Mouse (Mus musculus) kidney, adult 9 months (tissue): ENCODE results near the gene Vmn1r171.
"Not testable (repeated sequence)": the region's sequence is repeated elsewhere in the genome, so short reads cannot be mapped to it uniquely, and the experiment has no call there.

Experiments used
- DNase-seq: peaks from one replicate; pipeline ENCODE4 v3.0.0; 2022

Vmn1r171 gene

GRCm38 (mm10) chr7:23630422-23630821 is at the start of gene Vmn1r171:
Gene Vmn1r171, plus strand, starts transcription at chr7:23630722.
- no peak for DNase-seq

- not testable (repeated sequence) for DNase-seq
These were observed 24.6 kb upstream of the Vmn1r171 start, which contains the start of gene Vmn1r170 for GRCm38 (mm10) chr7:23605875-23606274. Gene Vmn1r170, plus strand, starts transcription at chr7:23606175.

GRCm38 (mm10) chr7:23658016-23658415 is 27.5 kb downstream of the Vmn1r171 start, which contains the start of gene Vmn1r172:
Gene Vmn1r172, plus strand, starts transcription at chr7:23658316.
- no peak for DNase-seq
